Mouse (Mus musculus): Measurements from ENCODE around the gene Wdr61. TPM values are rescaled to one million over a fixed set of nuclear protein-coding genes. Genes with fewer than 3 reads are reported as not detected.
"Not testable (repeated sequence)": the region's sequence is repeated elsewhere in the genome, so short reads cannot be mapped to it uniquely, and the experiment has no call there.

The Wdr61 gene
- total RNA-seq, 2 experiments from 2014 or later = 51.8 to 52.7 TPM

DNA sequence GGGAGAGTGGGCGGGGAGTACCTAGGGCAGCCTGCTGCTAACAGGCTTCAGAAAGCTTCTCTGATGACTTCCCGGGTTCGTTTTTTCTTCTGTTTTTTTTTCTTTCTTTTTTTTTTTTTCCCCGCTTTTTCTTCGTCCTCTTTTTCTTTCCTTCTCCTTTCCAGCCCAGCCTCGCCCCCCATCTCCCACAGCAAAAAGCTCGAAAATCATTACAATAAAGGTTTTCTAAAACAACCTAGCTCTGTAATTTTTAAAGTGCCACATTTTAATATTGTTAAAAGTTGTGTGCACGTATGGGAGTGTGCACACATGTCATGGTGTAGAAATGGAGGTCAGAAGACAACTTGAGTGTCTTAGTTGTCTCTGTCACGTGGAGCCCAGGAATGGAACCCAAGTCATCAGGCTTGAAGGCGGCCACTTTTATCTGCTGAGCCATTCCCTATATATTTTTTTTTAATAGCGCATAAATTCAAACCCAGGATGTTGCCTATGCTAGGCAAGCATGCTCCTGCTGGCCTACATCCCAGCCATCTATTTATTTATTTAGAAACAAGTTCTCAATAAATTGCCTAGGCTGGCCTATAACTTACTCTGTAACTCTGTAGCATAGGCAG lies 427 bp upstream of the Wdr61 start:
- no peak for DNase-seq (ENCODE audit: low spot score in 2 of 2)
- intact Hi-C loops (cut with DNase I) = loop anchor here (5.0 to 10.0 kb wide), 2 partner anchors 220 to 373 kb away; partner anchors contain the start of genes AY074887 and Psma4

DNA sequence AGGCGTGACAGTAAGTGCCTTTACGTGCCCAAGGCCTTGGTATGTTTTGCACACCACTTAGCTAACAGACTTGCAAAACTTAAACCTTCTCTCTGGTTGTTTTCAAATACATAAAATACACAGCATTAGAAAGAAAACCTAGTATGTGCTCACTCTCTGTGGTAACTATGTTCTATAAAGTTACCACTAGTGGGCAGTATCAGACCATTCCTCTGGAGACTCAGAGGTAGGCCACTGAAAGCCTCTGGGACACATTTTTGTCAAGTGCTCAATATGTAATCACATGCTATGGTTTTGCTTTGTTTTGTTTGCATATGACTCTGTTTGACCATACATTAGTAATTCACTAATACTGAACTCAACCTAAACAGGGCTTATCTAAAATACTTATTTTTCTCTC lies 2.2 kb downstream of the Wdr61 start:
- intact Hi-C loops (cut with DNase I) = loop anchor here (10.0 kb wide), 1 partner anchor 223 kb away; the partner anchor contains the start of genes AY074887 and Psma4
- no peak for DNase-seq (ENCODE audit: low spot score in 2 of 2)

DNA sequence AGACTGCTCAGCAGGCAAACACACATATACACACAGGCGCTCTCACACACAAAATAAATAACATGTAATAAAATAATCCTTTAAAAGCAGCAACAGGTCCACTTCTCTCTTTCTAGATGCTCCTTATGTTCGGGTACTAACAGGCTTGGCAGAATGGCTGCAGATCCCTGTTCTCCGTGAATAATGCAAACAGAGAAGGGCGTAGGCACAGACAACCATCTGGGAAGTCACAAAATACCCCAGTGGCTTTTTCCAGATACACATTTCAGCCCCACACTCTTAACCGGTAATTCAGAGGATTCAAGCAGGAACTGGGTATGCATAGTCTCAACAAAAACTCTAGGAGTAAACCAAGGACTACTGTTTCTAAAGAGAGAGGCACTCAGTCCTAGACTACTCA lies 8.0 kb downstream of the Wdr61 start:
- no peak for DNase-seq (ENCODE audit: low spot score in 2 of 2)

DNA sequence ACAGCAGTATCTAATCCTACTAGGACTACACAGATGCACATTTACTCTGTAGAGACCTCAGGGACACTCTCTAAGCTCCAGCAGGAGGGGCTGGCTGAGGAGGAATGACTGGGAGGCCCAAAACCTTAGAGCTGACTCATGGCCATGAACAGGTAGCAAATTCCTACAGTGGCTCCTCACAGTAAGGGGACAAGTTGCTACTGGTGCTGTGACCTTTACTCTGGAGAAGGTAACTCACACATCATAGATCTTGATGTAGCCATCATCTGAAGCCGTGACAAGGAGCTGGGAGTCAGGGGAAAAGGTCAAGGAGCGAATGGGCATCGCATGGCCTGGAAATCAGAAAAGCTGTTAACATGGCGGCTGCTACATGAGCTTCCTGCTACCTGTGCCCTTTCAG lies 11.7 kb downstream of the Wdr61 start:
- intact Hi-C loops (cut with DNase I) = no loop called here
- DNase-seq (ENCODE audit: low spot score in 2 of 2) = no peak

More for the DNA sequence above, 8.0 kb downstream of the Wdr61 start:
- intact Hi-C loops (cut with DNase I) = no loop called here

DNA sequence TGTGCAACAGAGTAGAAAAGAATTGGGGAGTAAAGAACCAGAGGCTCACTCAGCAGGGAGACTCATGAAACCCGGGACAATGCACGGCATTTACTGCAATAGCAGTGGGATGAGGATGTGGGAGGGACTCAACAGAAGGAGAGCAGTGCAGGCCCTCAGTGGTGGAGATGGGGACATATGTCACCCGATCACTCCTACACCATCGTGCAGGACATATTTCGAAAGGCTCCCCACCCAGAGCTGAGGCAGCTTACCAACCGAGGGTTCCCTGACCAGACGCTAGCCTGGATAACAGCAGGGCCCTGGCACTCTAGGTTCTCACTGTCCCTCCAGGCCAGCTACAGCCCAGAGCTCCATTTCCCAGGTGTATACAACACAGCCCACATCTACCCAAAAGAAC lies 12.2 kb downstream of the Wdr61 start:
- intact Hi-C loops (cut with DNase I) = no loop called here
- peak; percentile 22 to 36 for DNase-seq (ENCODE audit: low spot score in 2 of 2)

DNA sequence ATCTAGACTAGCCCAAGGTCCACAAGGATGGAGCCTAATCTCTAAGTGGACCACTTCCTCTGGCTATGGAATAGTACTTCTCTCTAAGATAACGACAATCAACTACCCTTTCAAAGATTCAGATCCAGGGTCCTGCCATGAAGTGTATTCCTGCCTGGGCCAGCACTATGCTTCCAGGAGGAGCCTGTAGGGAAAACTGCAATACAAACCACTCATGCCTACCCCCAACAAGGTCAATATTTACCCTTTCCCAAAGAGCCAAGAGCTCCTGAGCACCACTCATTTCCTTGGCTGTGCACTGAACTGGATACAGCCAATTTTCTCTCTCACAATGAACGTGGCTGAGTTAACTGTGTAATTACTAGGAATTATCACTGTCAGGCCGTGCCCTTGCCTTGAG lies 16.8 kb downstream of the Wdr61 start:
- intact Hi-C loops (cut with DNase I) = no loop called here

DNA sequence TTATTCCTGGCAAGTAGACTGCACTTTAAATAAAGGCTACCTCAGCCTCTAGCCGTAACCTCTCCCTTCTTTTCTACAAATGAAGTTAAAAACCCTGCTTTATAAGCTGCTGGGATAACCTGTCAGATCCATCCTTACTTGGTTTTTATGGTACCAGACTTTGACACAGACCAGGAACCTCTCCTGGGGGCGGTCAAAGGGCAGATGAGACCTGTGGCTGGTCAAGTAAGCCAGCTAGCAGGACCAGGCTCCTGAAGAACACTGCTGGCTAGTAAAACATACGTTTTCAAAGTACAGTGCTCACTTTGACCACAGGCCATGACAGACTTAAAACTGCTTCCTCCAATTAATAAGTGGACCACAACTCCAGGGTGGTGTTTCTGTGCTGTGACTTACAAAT lies 18.5 kb downstream of the Wdr61 start:
- intact Hi-C loops (cut with DNase I) = no loop called here
- DNase-seq (ENCODE audit: low spot score in 2 of 2) = no peak

More for the DNA sequence above, 16.8 kb downstream of the Wdr61 start:
- no peak for DNase-seq (ENCODE audit: low spot score in 2 of 2)

DNA sequence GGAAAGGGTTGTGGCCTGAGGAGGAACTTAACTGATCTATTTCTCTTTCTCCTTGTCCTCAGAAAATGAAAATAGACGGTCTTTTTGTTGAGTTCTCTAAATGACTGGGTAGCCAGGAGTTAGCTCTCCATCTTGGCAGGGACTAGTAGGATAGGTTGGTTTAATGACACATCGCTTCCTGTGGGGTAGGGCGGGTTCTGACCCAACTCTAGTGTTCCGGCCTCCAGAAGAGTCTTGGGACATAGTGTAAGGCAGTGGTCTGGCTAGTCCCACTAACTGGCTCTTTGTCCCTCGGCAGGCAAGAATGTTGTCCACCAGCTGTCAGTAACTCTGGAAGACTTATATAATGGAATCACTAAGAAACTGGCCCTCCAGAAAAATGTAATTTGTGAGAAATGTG lies 26.2 kb downstream of the Wdr61 start:
- no peak for DNase-seq (ENCODE audit: low spot score in 2 of 2)
- intact Hi-C loops (cut with DNase I) = no loop called here

DNA sequence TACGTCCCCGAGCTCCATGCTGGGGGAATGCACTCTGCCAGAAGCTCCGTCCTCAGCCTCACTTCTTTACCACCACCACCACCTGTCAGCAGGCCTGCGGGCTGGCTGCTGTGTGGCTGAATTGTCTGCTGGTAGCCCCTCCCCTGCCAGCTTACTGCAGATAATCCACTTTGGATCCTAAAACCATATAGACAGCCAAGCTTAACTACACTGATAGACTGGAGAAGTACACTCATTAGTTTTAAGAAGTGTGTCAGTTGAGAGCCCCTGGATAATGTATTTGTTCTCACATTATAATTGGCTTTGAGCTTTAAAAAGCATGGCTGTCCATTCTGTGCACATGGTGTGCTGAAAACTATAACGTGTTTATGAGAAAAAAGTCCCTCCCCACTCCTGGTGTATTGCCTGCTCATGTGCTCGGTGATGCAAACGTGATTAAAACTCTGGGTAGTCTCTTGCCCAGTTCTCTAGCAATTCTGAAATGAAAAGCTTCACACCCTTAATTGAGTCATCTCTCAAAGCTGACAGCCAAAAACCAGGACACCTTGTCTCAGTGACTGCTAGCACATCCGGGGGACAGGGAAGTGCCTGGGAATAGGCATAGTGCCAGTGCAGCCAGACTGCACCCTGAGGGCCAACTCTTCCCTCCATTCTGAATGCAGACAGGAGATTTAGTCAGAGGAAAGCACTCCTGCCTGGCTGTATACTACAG lies 26.9 kb downstream of the Wdr61 start:
- DNase-seq (ENCODE audit: low spot score in 2 of 2) = peak in 1 of 2 experiments; percentile 12
- intact Hi-C loops (cut with DNase I) = no loop called here

DNA sequence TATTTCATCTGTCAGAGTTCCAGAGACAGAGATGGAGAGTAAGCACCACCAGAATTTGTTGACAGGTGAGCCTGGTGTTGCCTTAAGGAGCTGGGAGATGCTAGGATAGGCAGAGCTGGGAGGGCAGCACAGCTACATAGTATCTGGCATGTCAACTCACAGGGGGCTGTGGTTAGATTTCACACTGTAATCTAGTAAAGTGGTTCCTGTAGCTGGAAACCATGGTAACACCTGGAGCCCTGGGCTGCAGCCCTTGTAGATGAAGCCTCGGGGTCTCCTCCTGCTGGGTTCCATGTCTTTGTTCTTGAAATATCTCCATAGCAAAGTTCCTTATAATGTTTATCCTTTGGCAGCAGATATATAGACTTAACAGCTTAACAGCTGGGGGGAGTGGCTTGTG lies 28.8 kb downstream of the Wdr61 start:
- no peak for DNase-seq (ENCODE audit: low spot score in 2 of 2)
- intact Hi-C loops (cut with DNase I) = no loop called here

DNA sequence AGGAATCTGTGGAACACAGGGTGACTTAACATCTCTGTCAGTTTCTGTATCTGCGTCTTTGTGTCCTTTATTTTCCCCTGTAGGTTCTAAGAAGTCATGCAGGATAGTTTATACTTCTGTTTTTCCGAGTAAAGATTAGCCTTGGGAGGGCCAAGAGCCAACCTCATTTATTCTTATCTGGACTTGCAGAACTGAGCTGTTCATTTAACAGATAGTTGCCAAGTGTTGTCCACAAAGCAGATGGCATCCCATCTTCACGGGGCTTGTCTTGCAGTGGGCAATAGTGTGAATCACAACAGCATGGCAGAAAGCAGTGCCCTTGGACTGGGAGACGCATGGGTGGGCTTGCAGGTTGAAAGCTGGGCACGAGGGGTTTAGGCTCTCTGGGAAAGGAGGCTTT lies 30.0 kb downstream of the Wdr61 start:
- intact Hi-C loops (cut with DNase I) = no loop called here
- DNase-seq (ENCODE audit: low spot score in 2 of 2) = no peak

DNA sequence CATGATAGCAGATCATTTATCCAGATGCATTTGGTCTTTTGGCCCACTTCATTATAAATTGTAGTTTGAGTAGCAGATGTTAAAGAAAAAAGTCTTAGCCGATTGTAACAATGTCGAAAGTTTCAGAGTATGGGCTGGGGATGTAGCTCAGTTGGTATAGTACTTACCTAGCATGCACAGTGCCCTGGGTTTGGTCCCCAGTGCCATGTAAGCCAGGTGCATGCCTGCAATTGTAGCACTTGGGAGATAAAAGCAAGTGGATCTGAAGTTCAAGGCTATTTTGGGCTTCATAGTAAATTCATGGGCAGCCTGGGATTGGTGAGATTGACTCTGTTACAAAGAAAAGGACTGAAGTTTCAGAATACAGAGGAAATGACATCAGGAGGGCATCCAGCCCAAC lies 31.7 kb downstream of the Wdr61 start:
- no peak for DNase-seq (ENCODE audit: low spot score in 2 of 2)
- intact Hi-C loops (cut with DNase I) = no loop called here

DNA sequence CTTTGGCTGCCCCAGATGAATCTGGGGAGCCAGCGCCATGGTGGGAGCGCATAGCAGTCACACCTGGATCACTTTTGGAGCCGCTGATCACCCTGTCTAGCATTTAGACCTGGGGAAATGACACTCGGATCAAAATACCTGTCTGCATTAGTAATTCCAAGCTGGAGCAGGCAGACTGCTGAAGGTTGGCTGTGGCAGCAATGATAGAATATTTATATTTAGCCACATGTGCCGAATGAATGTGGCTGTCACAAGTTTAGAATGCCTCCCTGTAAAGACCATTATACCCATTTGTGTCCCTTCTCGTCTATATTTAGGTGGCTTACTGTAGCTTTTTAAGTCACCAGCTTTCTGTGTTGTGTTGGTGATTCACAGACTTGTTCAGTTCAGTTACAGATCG lies 33.6 kb downstream of the Wdr61 start:
- no peak for DNase-seq (ENCODE audit: low spot score in 2 of 2)
- intact Hi-C loops (cut with DNase I) = no loop called here

DNA sequence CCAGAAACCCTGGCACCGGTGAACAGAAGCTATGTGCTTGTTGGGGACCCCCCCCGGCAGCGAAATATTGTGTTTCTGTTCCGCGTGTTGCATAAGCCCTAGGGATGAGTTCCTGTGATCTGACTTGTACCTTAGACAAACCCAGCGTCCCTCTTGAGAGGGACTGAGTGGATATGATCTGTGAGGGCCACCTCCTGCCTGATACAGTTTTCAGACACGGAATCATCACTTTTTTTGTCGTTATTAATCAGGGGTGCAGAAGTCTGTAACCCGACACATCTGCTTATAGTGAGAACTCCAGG lies 34.2 kb downstream of the Wdr61 start:
- intact Hi-C loops (cut with DNase I) = no loop called here
- no peak for DNase-seq (ENCODE audit: low spot score in 2 of 2)

DNA sequence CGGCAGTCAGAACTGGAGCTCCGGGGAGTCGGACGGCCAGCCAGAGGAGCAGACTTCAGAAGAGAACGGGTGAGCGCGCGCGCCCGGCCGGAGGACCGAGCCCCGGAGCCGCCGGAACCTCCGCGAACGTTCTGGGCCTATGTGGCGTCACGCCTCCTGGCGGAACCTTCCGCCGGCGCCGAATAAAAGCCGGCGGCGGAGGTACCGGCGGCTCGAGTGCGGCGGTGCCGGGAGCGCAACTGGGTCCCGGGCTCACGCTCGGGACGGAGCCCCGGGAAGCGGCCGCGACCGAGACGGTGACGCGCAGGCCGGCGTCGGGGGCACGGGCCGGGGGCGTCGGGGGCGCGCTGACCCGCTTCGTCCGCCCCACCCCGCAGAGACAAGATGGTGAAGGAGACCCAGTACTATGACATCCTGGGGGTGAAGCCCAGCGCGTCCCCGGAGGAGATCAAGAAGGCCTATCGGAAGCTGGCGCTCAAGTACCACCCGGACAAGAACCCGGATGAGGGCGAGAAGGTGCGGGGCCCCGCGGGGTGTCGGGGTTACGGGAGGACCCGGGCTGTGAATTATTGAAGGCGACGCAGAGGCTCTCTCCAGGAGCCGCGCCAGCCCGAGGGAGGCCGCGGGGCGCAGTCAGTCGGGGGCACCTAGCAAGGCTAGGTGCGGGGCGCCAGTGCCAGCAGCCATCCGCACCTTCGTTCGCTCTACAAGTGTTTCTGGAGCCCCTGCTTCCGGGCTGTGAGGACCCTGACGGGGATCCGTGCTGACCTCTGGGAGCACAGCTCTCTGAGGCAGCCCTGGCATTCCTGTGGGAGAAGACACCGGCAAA lies 34.8 kb downstream of the Wdr61 start:
- intact Hi-C loops (cut with DNase I) = no loop called here

DNA sequence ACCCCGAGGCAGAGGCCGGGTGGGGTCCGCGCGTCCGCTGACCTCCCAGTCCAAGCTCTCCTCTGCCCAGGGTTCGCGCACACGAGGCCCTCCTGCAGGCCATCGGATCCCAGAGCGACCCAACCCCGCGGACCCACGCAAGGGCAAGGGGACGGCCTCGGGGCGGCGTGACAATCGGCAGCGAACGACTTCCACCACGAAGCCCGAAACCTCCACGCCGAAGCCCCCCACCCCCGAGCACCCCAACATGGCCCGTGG lies 35.3 kb downstream of the Wdr61 start:
- intact Hi-C loops (cut with DNase I) = no loop called here
- DNase-seq (ENCODE audit: low spot score in 2 of 2) = no peak

More for the DNA sequence above, 34.8 kb downstream of the Wdr61 start:
- peak; percentile 82 to 84 for DNase-seq (ENCODE audit: low spot score in 2 of 2)

DNA sequence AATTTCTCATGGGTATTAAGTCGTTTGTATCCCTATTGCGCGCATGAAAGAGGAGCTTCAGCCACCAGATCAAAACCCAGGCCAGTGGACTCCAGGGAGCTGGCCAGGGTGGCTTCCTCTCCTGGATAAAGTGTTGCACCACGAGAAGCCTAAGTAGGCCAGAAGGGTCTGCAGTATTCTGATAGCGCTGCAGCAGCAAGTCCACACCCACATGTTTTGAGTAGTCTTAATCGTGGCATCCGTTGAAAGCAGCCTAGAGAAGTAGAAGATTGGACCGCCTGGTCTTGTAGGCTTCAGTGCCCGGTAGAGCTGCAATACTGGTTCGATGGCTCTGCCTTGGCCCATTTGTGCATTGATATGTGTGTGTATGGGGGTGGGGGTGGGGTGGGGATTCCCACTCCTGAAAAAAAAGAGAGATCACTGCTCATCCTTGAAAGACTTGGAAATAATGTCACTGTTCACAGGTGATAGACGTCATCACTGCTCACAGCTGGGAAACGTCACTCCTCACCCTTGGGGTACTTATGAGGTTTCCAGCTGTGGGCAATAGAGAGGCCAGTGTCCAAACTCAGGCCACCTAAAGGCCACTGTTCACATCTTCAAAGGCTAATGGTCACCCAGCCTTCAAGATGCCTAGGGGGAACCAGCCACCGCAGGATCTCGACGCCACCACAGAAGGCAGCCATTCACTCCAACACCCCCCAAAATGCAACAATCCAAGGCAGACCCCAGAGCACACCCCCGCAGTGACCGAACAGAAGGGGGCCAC lies 35.8 kb downstream of the Wdr61 start, which contains the start of gene Dnaja4:
TSS of gene Dnaja4 (plus strand) at position 556 of the 769 bp plus-strand sequence.
- intact Hi-C loops (cut with DNase I) = no loop called here
- DNase-seq (ENCODE audit: low spot score in 2 of 2) = no peak

DNA sequence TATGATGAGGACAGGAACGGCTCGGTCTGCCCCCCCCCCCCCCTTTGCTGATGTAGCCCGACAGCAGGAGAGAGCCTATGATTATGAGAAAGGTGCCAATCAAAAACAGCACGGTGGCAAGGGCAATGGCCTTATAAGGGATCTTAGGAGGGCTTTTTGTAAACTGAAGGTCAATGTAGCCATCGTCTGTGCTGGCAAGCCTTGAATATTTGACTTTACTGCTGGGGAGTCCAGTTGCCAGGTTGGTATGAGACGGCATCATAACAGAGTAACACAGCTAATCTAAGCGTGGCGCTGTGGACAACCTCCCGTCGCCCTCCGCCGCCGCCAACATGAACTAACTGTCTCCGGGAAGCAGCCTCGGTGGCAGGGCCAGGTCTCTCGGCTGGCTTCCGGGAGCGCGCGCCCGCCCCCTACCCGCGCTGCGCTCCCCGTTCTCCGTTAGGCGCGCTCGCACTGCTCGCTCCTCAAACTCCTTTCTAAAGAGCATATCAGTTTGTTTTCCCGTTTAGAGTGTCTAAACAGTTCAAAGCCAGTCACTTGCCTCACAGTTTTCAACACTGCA lies 43.0 kb downstream of the Wdr61 start:
- DNase-seq (ENCODE audit: low spot score in 2 of 2); intact Hi-C loops (cut with DNase I): not testable (repeated sequence)

DNA sequence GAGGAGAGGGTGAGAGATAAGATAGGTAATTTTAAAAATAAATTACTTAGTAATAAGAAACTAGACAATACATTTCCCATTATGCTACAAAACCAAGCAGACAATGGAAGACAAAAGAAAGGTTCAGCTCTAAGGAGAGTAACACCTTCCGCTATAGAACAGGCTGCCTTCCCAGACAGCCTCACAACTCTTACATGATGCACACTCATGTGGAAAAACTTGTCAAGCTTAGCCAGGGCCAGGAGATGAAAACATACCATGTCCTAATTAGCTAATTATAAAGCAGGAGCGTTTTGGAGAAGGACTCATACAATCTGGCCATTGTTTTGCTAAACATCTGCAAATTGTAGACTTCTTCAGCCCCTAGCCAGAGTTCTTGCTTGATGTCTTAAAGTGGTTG lies 43.6 kb downstream of the Wdr61 start:
- DNase-seq (ENCODE audit: low spot score in 2 of 2); intact Hi-C loops (cut with DNase I): not testable (repeated sequence)

DNA sequence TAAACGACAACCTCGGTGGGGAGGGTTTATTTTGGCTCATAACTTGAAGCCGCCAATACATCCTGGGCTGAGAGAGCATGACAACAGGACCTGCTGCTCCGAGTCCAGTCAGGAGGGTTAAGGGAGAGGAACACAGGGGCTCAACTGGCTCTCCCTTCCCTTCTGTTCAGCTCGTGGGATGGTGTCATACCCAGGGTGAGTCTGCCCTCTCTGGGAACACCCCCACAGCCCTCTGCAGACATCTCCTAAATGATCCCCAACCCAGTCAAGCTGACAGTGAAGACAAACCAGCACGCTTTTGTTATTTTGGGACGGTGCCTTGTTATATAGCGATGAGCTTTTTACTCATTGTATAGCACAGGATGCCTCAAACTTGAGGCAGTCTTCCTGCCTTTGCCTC lies 44.9 kb downstream of the Wdr61 start:
- intact Hi-C loops (cut with DNase I) = no loop called here
- DNase-seq (ENCODE audit: low spot score in 2 of 2) = no peak
